Mouse (Mus musculus) lung, postnatal 0 days (tissue): ENCODE measurements at regions not wholly inside any gene's neighbourhood (a gene's known extent, or its start where the extent isn't known, plus 50 kb on each side); places are given as distances from the start of the nearest gene placed in this dataset.

Experiments
- ATAC-seq: fragments of 200-750 bp; cut with Nextera tagmentation; 2 replicates; pipeline ENCODE4 v1.8.0; 2017; ENCODE audit warnings: moderate library complexity
- DNase-seq: peaks from one replicate; pipeline ENCODE4 v3.0.0-alpha.2; 2016; ENCODE audit warnings: low spot score
- H3K27ac ChIP-seq: fragments of 300-500 bp; sonication (generic); 2 replicates; pipeline ENCODE4 v1.5.1; 2014; ENCODE audit warnings: antibody characterized with exemption, mild to moderate bottlenecking, low read length, mixed read lengths
- H3K27me3 ChIP-seq: fragments of 300-500 bp; sonication (generic); replicated peaks from 2 replicates; pipeline ENCODE4 v1.6.1; 2014; ENCODE audit warnings: low read length, mixed read lengths; ENCODE audit not compliant: insufficient read depth
- H3K36me3 ChIP-seq: fragments of 300-500 bp; sonication (generic); 2 replicates; pipeline ENCODE4 v1.6.1; 2014; ENCODE audit warnings: low read length, mixed read lengths; ENCODE audit not compliant: insufficient read depth
- H3K4me1 ChIP-seq: fragments of 300-500 bp; sonication (generic); 2 replicates; pipeline ENCODE4 v1.6.1; 2014; ENCODE audit warnings: antibody characterized with exemption, low read depth, low read length, mixed read lengths; ENCODE audit not compliant: insufficient read depth
- H3K4me2 ChIP-seq: fragments of 300-500 bp; sonication (generic); replicated peaks from 2 replicates; pipeline ENCODE4 v1.6.1; 2014; ENCODE audit warnings: low read depth, mild to moderate bottlenecking, low read length, moderate library complexity, mixed read lengths
- H3K4me3 ChIP-seq: fragments of 300-500 bp; sonication (generic); 2 replicates; pipeline ENCODE4 v1.5.1; 2014; ENCODE audit warnings: low read depth, low read length
- H3K9ac ChIP-seq: fragments of 300-500 bp; sonication (generic); replicated peaks from 2 replicates; pipeline ENCODE4 v1.6.1; 2014; ENCODE audit warnings: low read depth, mild to moderate bottlenecking
- H3K9me3 ChIP-seq: fragments of 300-500 bp; sonication (generic); 2 replicates; pipeline ENCODE4 v1.6.1; 2016; ENCODE audit warnings: low read length, mixed read lengths
- CTCF ChIP-seq: IDR thresholded peaks from 2 replicates; pipeline ENCODE4 v1.5.1; 2016; ENCODE audit warnings: antibody characterized with exemption, mild to moderate bottlenecking
- EP300 ChIP-seq: IDR thresholded peaks from 2 replicates; pipeline ENCODE4 v1.6.1; 2016; ENCODE audit warnings: antibody characterized with exemption, mild to moderate bottlenecking, control low read depth
- WGBS: fragments of 180-500 bp; shearing (Covaris S2); extraction: QIAGEN DNeasy Blood & Tissue Kit; methylation state at CpG from one replicate; pipeline ENCODE4 v1.1.7; 2014; 5-methylcytosine and 5-hydroxymethylcytosine counted together

DNA sequence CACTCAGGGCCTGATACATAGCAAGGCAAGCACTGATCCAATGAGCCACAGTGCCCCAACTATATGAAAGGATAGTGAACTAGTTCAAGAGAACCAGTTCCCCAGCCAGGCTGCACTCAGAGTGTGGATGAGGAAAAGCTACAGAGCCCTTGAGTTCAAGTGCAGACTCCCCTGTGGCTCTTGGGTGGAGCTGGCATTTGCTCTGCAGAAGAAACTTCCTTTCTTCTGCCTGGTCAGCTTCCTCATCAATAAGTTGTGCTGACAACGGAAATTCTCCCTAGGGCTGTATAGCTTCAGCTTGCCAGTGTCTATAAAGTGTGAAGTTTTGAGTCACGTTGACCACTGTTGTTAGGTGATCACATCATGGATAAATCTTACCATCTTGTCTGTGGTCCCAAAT, 101.6 kb upstream of the Clint1 start:
- DNase-seq, result peak; percentile 13
- TF ChIP-seq CTCF (no peak), EP300 (no peak)
- WGBS, result 65% methylated on average over 2 of the region's 2 CpGs
- no peak overlapping the region for H3K4me3 ChIP-seq
- no peak overlapping the region for H3K9ac ChIP-seq
- H3K27ac ChIP-seq, result no peak overlapping the region
- ATAC-seq, result no peak
- H3K9me3 ChIP-seq, result no peaks in the 10 kb centered on the region
- no peaks in the 10 kb centered on the region for H3K4me1 ChIP-seq
- H3K27me3 ChIP-seq, result no peaks in the 10 kb centered on the region
- H3K4me2 ChIP-seq, result no peak overlapping the region
- H3K36me3 ChIP-seq, result no peaks in the 10 kb centered on the region

DNA sequence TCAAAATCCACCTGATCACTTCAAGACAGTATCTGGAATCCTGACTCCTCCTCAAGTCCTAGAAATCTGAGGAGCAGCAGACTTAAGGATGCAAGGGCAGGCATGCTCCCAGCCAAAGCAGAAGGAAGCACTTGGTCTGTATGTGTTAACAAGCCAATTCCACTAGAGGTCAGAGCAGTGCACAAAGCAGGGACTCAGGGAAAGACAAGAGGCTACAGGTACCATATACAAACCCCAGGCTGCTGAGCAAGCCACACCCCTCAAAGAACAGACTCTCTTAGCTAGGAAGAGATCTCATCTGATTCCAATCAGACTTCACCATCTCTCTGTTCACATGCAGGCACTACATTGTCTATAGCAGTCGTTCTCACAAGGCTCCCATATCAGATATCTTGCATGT, 99.6 kb upstream of the Clint1 start:
- 52% methylated on average over 1 of the region's 1 CpGs for WGBS
- peak; percentile 59 for DNase-seq
- ATAC-seq, result peak; percentile 23; the same call in 1 of the 2 replicates
- no peak overlapping the region for H3K27ac ChIP-seq
- H3K4me3 ChIP-seq, result no peak overlapping the region
- H3K4me1 ChIP-seq, result no peaks in the 10 kb centered on the region
- no peaks in the 10 kb centered on the region for H3K27me3 ChIP-seq
- no peaks in the 10 kb centered on the region for H3K9me3 ChIP-seq
- H3K9ac ChIP-seq, result no peak overlapping the region
- no peaks in the 10 kb centered on the region for H3K36me3 ChIP-seq
- TF ChIP-seq CTCF, result peak; percentile 75
- no peak for TF ChIP-seq EP300
- H3K4me2 ChIP-seq, result no peak overlapping the region

DNA sequence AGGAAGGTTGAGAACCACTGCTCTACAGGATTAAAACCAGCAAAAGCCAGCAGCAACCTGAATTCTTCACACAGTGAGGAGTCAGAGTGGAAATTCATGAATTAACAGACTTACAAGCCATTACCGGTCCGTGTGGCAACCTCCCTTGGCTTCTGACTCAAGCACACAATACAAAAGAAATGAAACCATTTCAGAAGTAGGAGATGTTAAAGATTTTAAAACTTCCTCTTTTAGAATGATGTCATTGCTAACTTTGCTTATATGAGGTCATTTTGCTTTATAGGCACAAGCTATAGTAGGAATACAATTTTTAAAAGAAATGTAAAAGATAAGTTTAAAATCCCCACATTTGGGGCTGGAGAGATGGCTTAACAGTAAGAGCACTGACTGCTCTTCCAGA, 99.1 kb upstream of the Clint1 start:
- 65% methylated on average over 2 of the region's 2 CpGs for WGBS
- no peak for DNase-seq
- Histone ChIP-seq H3K4me2 (no peak overlapping the region), H3K4me3 (no peak overlapping the region), H3K9me3 (no peaks in the 10 kb centered on the region), H3K36me3 (no peaks in the 10 kb centered on the region), H3K27ac (no peak overlapping the region), H3K27me3 (no peaks in the 10 kb centered on the region), H3K9ac (no peak overlapping the region), H3K4me1 (no peaks in the 10 kb centered on the region)
- no peak for TF ChIP-seq EP300
- TF ChIP-seq CTCF, result no peak
- no peak for ATAC-seq

DNA sequence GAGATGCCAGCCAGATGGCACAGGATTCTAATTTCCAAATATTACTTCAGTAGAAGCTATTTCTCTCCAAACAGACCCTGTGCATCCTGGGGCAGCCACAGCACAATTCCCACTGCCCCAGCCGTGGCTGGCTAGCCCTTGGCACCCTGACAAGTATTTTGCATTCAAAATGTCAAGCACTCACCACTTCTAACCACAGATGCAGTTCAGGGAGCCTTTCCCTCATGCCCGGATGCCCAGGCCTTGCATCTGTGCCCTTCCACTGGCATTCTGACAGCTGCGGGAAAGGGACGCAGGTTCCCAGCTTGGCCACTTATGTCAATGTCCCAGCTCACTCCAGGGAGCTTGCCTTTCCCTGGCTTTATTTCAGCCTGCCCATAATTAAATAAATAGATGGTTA, 84.8 kb upstream of the Clint1 start:
- DNase-seq, result no peak

DNA sequence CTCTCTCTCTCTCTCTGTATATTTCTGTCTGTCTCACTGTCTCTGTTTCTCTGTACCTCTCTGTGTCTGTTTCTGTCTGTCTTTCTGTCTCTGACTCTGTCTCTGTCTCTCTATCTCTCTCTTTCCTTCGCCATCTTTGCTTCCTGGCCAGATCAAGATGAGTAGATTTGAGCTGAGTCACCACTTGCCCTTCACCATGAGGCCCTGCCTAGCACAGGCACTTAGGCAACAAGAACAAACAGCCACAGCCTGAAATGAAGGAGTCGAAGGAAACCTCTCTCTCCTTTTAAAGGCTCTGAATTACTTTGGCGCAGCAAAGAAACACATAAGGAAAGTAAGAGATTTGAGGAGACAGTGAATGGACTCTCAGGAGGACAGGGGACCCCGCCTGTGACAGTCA, 69.4 kb upstream of the Clint1 start:
- Histone ChIP-seq H3K27ac (no peak overlapping the region), H3K4me2 (no peak overlapping the region), H3K4me3 (no peak overlapping the region), H3K9me3 (no peaks in the 10 kb centered on the region), H3K9ac (no peak overlapping the region), H3K27me3 (no peaks in the 10 kb centered on the region), H3K36me3 (no peaks in the 10 kb centered on the region), H3K4me1 (0 out of 2 replicates have a peak, but pooled peaks cover 2% of the 10 kb centered on the region)
- ATAC-seq, result no peak
- DNase-seq, result peak; percentile 21
- TF ChIP-seq CTCF, result no peak
- TF ChIP-seq EP300, result no peak
- WGBS, result 65% methylated on average over 4 of the region's 4 CpGs

More for the DNA sequence above, 84.8 kb upstream of the Clint1 start:
- ATAC-seq, result no peak
- H3K9ac ChIP-seq, result no peak overlapping the region
- H3K4me2 ChIP-seq, result no peak overlapping the region
- no peaks in the 10 kb centered on the region for H3K4me1 ChIP-seq
- H3K27ac ChIP-seq, result no peak overlapping the region
- H3K4me3 ChIP-seq, result no peak overlapping the region
- no peaks in the 10 kb centered on the region for H3K36me3 ChIP-seq
- WGBS, result 73% methylated on average over 4 of the region's 4 CpGs
- TF ChIP-seq EP300 (no peak), CTCF (no peak)
- H3K9me3 ChIP-seq, result no peaks in the 10 kb centered on the region
- no peaks in the 10 kb centered on the region for H3K27me3 ChIP-seq

DNA sequence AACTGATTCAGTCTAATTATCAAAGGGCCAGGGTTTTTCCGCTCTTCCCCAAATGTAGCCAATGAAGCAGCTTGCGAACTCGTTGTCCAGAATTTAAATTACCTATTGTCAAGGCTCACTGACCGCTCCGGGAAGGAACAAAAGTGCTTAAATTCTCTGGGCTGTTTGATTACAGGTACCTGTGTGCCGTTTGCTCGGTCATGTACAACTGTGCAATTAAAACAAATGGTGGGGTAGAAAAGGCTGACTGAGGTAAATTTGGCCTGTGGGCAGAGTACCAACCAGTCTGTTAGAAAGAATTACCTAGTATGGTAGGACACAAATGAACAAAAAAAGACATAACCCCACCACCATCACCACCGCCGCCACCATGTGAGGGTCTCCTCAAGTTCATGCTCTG, 66.0 kb upstream of the Clint1 start:
- H3K4me2 ChIP-seq, result no peak overlapping the region
- DNase-seq, result no peak
- H3K27me3 ChIP-seq, result no peaks in the 10 kb centered on the region
- H3K27ac ChIP-seq, result no peak overlapping the region
- H3K9me3 ChIP-seq, result no peaks in the 10 kb centered on the region
- H3K4me1 ChIP-seq, result 0 out of 2 replicates have a peak, but pooled peaks cover 2% of the 10 kb centered on the region
- H3K4me3 ChIP-seq, result no peak overlapping the region
- no peak overlapping the region for H3K9ac ChIP-seq
- WGBS, result 76% methylated on average over 9 of the region's 9 CpGs
- no peaks in the 10 kb centered on the region for H3K36me3 ChIP-seq
- no peak for TF ChIP-seq CTCF
- no peak for TF ChIP-seq EP300
- ATAC-seq, result no peak

DNA sequence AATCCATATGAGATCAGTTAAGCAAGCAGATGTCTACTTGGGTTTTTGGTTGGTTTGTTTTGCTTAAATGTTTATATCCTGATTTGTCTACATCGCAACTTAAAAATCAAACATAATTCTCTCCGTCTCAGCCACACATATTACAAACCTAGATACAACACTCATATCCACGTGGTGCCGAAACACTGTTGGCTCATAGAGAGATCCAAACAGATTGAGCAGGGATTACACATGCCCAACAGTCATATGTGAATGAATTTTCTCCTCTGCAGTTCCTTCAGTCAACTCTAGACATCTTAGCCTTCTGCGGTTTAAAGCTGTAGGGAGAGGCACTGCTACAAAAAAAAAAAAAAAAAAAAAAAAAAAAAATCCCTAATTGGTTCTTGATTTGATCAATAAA, 64.4 kb upstream of the Clint1 start:
- no peaks in the 10 kb centered on the region for H3K9me3 ChIP-seq
- H3K36me3 ChIP-seq, result no peaks in the 10 kb centered on the region
- ATAC-seq (no peak), DNase-seq (no peak)
- no peak overlapping the region for H3K4me3 ChIP-seq
- 87% methylated on average over 5 of the region's 5 CpGs for WGBS
- H3K27me3 ChIP-seq, result no peaks in the 10 kb centered on the region
- no peak overlapping the region for H3K4me2 ChIP-seq
- H3K27ac ChIP-seq, result no peak overlapping the region
- H3K9ac ChIP-seq, result no peak overlapping the region
- H3K4me1 ChIP-seq, result 0 out of 2 replicates have a peak, but pooled peaks cover 2% of the 10 kb centered on the region
- TF ChIP-seq EP300, result no peak
- TF ChIP-seq CTCF, result no peak
